Mouse (Mus musculus): ENCODE measurements at regions not wholly inside any gene's neighbourhood (a gene's known extent, or its start where the extent isn't known, plus 50 kb on each side); places are given as distances from the start of the nearest gene placed in this dataset.

DNA sequence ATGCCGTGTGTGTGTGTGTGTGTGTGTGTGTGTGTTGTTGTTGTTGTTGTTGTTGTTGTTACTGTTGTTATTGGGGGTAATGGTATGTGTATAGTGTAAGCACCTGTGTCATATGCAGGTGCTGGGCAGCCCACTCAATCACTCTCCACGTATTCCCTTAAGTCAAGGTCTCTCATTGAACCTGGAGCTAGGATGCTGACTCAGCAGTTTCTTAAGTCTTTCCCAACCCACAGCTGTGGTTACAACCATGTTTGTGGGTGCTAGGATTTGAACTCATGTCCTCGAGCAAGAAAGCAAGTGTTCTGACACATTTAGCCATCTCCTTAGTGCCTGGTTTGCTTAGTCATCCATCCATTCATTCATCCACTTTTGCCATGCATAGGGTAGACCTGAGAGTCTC is 133.2 kb downstream of the 1700129C05Rik start:
- Histone ChIP-seq H3K4me2 (replicated peaks; ENCODE audit: low read depth) (no peak overlapping the region), H3K27me3 (replicated peaks; ENCODE audit: control insufficient read depth, insufficient read depth, low read length) (no peaks in the 10 kb centered on the region), H3K4me3 (ENCODE audit: low read depth, low read length) (no peak overlapping the region), H3K9ac (ENCODE audit: low read depth, low read length) (no peak overlapping the region), H3K9me3 (ENCODE audit: control insufficient read depth) (no peaks in the 10 kb centered on the region), H3K36me3 (ENCODE audit: control insufficient read depth, insufficient read depth) (no peaks in the 10 kb centered on the region), H3K4me1 (replicated peaks; ENCODE audit: control insufficient read depth, insufficient read depth, low read length) (no peaks in the 10 kb centered on the region), H3K27ac (ENCODE audit: low read depth, low read length) (no peak overlapping the region)
- WGBS: 87% methylated on average over 3 of the region's 3 CpGs
- TF ChIP-seq CTCF (IDR thresholded peaks at IDR 0.05; ENCODE audit: low read depth): no peak
- no peak for ATAC-seq

DNA sequence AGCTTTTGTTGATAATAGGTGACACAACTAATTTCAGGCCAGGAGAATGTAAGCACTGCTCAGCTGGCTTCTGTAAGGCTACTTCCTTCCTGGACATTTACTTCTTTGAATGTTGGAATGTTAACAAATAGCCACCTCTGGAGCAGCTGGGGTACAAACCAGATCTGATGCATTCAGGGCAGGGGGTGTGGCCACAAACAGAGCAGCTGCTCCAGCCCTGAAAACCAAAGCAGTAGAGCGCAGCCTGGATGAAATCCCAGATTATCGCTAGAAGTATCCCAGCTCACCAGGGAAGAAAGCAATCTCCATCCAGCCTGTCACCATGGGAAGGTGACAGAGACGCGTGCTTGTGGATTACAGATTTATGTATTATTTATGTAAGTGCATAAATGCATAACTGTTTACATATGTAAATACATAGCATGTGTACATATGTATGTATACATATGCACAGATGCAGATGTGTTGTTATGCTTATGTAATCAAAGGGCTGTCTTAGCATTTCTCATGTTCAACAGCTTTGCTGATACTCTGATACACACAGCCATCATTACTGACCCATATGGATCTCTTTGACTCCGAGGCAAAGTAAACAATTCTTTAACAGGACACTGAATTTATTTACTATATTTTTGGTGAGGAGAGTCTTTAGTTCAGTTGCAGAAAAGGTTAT is 143.5 kb downstream of the 1700129C05Rik start:
- TF ChIP-seq CTCF (IDR thresholded peaks at IDR 0.05; ENCODE audit: low read depth): no peak
- no peaks in the 10 kb centered on the region for H3K27me3 ChIP-seq (replicated peaks; ENCODE audit: control insufficient read depth, insufficient read depth, low read length)
- H3K4me2 ChIP-seq (replicated peaks; ENCODE audit: low read depth): no peak overlapping the region
- no peaks in the 10 kb centered on the region for H3K9me3 ChIP-seq (ENCODE audit: control insufficient read depth)
- no peaks in the 10 kb centered on the region for H3K36me3 ChIP-seq (ENCODE audit: control insufficient read depth, insufficient read depth)
- no peak overlapping the region for H3K27ac ChIP-seq (ENCODE audit: low read depth, low read length)
- no peak overlapping the region for H3K4me3 ChIP-seq (ENCODE audit: low read depth, low read length)
- no peaks in the 10 kb centered on the region for H3K4me1 ChIP-seq (replicated peaks; ENCODE audit: control insufficient read depth, insufficient read depth, low read length)
- ATAC-seq: no peak
- no peak overlapping the region for H3K9ac ChIP-seq (ENCODE audit: low read depth, low read length)
- WGBS: 50% methylated on average over 5 of the region's 5 CpGs

DNA sequence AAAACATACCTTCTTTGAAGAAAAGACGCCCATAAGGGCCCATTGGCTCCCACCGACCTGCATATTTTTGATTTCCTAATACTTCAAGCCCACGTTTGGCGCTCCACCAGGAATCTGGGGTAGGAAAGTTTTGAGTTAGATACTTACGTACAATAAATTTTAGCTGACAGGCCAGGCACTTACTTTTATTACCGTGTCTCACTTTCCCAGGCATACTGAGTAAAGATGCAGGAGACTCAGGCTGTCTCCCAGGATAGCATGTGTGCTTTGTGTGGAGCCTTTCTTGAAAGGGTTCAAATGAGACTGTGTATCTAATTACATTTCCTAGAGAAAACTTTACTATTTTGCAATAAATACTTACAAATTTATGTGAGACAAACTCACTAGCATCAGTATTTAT is 147.7 kb downstream of the 1700129C05Rik start:
- no peak overlapping the region for H3K27ac ChIP-seq (ENCODE audit: low read depth, low read length)
- H3K4me2 ChIP-seq (replicated peaks; ENCODE audit: low read depth): no peak overlapping the region
- H3K4me1 ChIP-seq (replicated peaks; ENCODE audit: control insufficient read depth, insufficient read depth, low read length): no peaks in the 10 kb centered on the region
- ATAC-seq: no peak
- 63% methylated on average over 6 of the region's 6 CpGs for WGBS
- H3K4me3 ChIP-seq (ENCODE audit: low read depth, low read length): no peak overlapping the region
- H3K9ac ChIP-seq (ENCODE audit: low read depth, low read length): no peak overlapping the region
- H3K9me3 ChIP-seq (ENCODE audit: control insufficient read depth): no peaks in the 10 kb centered on the region
- no peaks in the 10 kb centered on the region for H3K27me3 ChIP-seq (replicated peaks; ENCODE audit: control insufficient read depth, insufficient read depth, low read length)
- no peak for TF ChIP-seq CTCF (IDR thresholded peaks at IDR 0.05; ENCODE audit: low read depth)
- no peaks in the 10 kb centered on the region for H3K36me3 ChIP-seq (ENCODE audit: control insufficient read depth, insufficient read depth)

DNA sequence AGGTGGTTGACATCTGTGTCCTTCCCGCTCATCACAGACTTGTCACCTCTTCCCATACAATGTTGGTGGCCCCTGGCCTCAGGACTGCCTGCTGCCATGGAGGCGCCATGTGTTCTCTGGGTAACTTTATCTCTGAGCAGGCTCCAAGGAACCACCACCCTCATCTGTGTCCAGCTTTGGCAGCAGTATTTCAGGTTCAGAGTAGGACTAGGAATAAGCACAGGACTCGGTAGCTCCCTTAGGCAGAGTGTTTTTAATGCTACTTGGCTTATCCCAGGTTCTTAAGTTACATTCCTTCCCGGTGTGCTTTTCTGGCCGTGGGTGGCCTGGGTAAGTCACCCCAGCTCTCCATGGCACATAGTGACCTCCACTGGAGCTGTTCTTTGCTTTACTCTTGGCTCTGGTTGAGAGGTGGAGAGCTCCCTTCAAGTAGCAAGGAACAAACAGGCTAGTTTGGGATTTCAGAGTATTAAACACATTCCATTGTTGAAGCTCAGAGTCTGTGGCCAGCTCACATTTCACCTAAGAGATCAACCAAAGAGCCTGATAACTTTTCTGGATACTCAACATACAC is 153.0 kb downstream of the 1700129C05Rik start:
- Histone ChIP-seq H3K9ac (ENCODE audit: low read depth, low read length) (no peak overlapping the region), H3K27me3 (replicated peaks; ENCODE audit: control insufficient read depth, insufficient read depth, low read length) (no peaks in the 10 kb centered on the region), H3K36me3 (ENCODE audit: control insufficient read depth, insufficient read depth) (no peaks in the 10 kb centered on the region), H3K4me2 (replicated peaks; ENCODE audit: low read depth) (no peak overlapping the region), H3K4me3 (ENCODE audit: low read depth, low read length) (no peak overlapping the region), H3K9me3 (ENCODE audit: control insufficient read depth) (no peaks in the 10 kb centered on the region), H3K4me1 (replicated peaks; ENCODE audit: control insufficient read depth, insufficient read depth, low read length) (no peaks in the 10 kb centered on the region), H3K27ac (ENCODE audit: low read depth, low read length) (no peak overlapping the region)
- ATAC-seq: no peak
- 85% methylated on average over 5 of the region's 5 CpGs for WGBS
- TF ChIP-seq CTCF (IDR thresholded peaks at IDR 0.05; ENCODE audit: low read depth): no peak

DNA sequence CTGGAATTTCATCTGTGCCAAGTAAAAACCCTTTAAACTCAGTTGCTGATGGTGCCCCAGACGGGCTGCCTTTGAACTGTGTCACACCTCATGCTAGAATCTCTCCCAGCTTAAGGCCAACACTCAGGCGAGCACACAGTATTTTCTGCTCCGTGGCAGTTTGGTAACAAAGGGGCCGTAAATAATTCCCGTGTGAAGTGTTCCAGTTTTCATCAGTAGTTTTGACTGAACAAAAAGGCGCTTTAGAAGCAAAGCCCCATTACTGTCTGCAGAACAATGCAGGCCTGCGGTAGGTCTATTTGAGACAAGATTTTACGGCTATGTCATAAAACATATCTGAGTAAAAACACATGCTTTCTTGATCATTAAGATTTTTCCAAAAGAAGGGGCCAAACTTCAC is 155.0 kb downstream of the 1700129C05Rik start:
- no peak for TF ChIP-seq CTCF (IDR thresholded peaks at IDR 0.05; ENCODE audit: low read depth)
- no peak overlapping the region for H3K9ac ChIP-seq (ENCODE audit: low read depth, low read length)
- no peaks in the 10 kb centered on the region for H3K9me3 ChIP-seq (ENCODE audit: control insufficient read depth)
- WGBS: 21% methylated on average over 8 of the region's 8 CpGs
- no peak for ATAC-seq
- no peaks in the 10 kb centered on the region for H3K4me1 ChIP-seq (replicated peaks; ENCODE audit: control insufficient read depth, insufficient read depth, low read length)
- H3K27me3 ChIP-seq (replicated peaks; ENCODE audit: control insufficient read depth, insufficient read depth, low read length): no peaks in the 10 kb centered on the region
- H3K36me3 ChIP-seq (ENCODE audit: control insufficient read depth, insufficient read depth): no peaks in the 10 kb centered on the region
- no peak overlapping the region for H3K4me2 ChIP-seq (replicated peaks; ENCODE audit: low read depth)
- H3K4me3 ChIP-seq (ENCODE audit: low read depth, low read length): no peak overlapping the region
- H3K27ac ChIP-seq (ENCODE audit: low read depth, low read length): no peak overlapping the region

DNA sequence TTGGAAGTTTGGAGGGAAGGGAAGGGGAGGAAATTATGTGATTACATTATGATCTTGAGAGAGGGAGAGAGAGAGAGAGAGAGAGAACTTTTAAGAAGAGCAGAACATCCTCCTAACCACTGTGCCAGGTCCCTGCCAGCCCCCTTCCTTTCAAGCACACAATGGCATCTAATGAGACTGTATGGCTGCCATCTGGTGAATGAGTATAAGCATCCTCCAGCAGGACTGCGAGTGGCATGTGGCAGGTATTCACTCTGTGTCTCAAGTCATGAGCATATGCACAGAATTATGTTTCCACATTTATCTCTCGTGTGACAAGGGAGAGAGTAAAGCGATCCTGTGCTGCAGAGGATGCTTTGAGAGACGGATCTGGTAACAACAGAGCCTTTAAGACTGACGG is 156.9 kb downstream of the 1700129C05Rik start:
- Histone ChIP-seq H3K9ac (ENCODE audit: low read depth, low read length) (no peak overlapping the region), H3K27me3 (replicated peaks; ENCODE audit: control insufficient read depth, insufficient read depth, low read length) (no peaks in the 10 kb centered on the region), H3K4me3 (ENCODE audit: low read depth, low read length) (no peak overlapping the region), H3K9me3 (ENCODE audit: control insufficient read depth) (no peaks in the 10 kb centered on the region), H3K4me2 (replicated peaks; ENCODE audit: low read depth) (no peak overlapping the region), H3K27ac (ENCODE audit: low read depth, low read length) (no peak overlapping the region), H3K4me1 (replicated peaks; ENCODE audit: control insufficient read depth, insufficient read depth, low read length) (no peaks in the 10 kb centered on the region), H3K36me3 (ENCODE audit: control insufficient read depth, insufficient read depth) (no peaks in the 10 kb centered on the region)
- TF ChIP-seq CTCF (IDR thresholded peaks at IDR 0.05; ENCODE audit: low read depth): no peak
- ATAC-seq: no peak
- WGBS: 85% methylated on average over 5 of the region's 5 CpGs

Measured in intestine, postnatal 0 days (tissue).